Mouse (Mus musculus): ENCODE measurements around the gene Olfr1461.

The Olfr1461 gene

GRCm38 (mm10) chr19:13162700-13163099 is at the start of gene Olfr1461:
Olfr1461 (plus strand) TSS chr19:13163000.
- DNase-seq = no peak

GRCm38 (mm10) chr19:13149449-13149848 is 13.4 kb upstream of the Olfr1461 start, which contains the start of gene Olfr1459:
Olfr1459 (minus strand) TSS chr19:13149549.
- no peak for DNase-seq

- no peak for DNase-seq
Observed at GRCm38 (mm10) chr19:13185434-13185833, 22.6 kb downstream of the Olfr1461 start, which contains the start of gene Olfr1462. Olfr1462 (plus strand) TSS chr19:13185734.

All from right cerebral cortex, postnatal 25 days (tissue).